Mouse (Mus musculus) intestine, postnatal 0 days (tissue): Measurements from ENCODE around the gene 6430548M08Rik. TPM values are rescaled to one million over a fixed set of nuclear protein-coding genes. Genes with fewer than 3 reads are reported as not detected.

Experiments used
- ATAC-seq: fragments of 200-750 bp; cut with Nextera tagmentation; 2 replicates; pipeline ENCODE4 v1.8.0; 2017; ENCODE audit warnings: mild to moderate bottlenecking, moderate TSS enrichment, moderate library complexity
- H3K27ac ChIP-seq: fragments of 300-500 bp; sonication (generic); 2 replicates; pipeline ENCODE4 v1.5.1; 2014; ENCODE audit warnings: mild to moderate bottlenecking, low read depth, low read length, moderate library complexity
- H3K27me3 ChIP-seq: fragments of 300-500 bp; sonication (generic); replicated peaks from 2 replicates; pipeline ENCODE4 v1.6.1; 2014; ENCODE audit warnings: low read length, mixed read lengths; ENCODE audit not compliant: control insufficient read depth, insufficient read depth
- H3K36me3 ChIP-seq: fragments of 300-500 bp; sonication (generic); 2 replicates; pipeline ENCODE4 v1.6.1; 2014; ENCODE audit warnings: mild to moderate bottlenecking, moderate library complexity; ENCODE audit not compliant: control insufficient read depth, insufficient read depth
- H3K4me1 ChIP-seq: fragments of 300-500 bp; sonication (generic); replicated peaks from 2 replicates; pipeline ENCODE4 v1.6.1; 2014; ENCODE audit warnings: antibody characterized with exemption, low read length, mixed read lengths; ENCODE audit not compliant: control insufficient read depth, insufficient read depth
- H3K4me2 ChIP-seq: fragments of 300-500 bp; sonication (generic); replicated peaks from 2 replicates; pipeline ENCODE4 v1.6.1; 2014; ENCODE audit warnings: low read depth, mild to moderate bottlenecking, moderate library complexity
- H3K4me3 ChIP-seq: fragments of 300-500 bp; sonication (generic); 2 replicates; pipeline ENCODE4 v1.5.1; 2014; ENCODE audit warnings: low read depth, low read length
- H3K9ac ChIP-seq: fragments of 300-500 bp; sonication (generic); 2 replicates; pipeline ENCODE4 v1.6.1; 2014; ENCODE audit warnings: mild to moderate bottlenecking, low read depth, low read length
- H3K9me3 ChIP-seq: fragments of 300-500 bp; sonication (generic); 2 replicates; pipeline ENCODE4 v1.6.1; 2016; ENCODE audit warnings: mixed run types; ENCODE audit not compliant: control insufficient read depth
- CTCF ChIP-seq: sonication (generic); IDR thresholded peaks from 2 replicates; pipeline ENCODE4 v1.5.1; 2016; ENCODE audit warnings: low read depth, mild to moderate bottlenecking, control low read depth, antibody characterized with exemption, moderate library complexity
- WGBS: fragments of 180-500 bp; shearing (Covaris S2); extraction: QIAGEN DNeasy Blood & Tissue Kit; methylation state at CpG from one replicate; pipeline ENCODE4 v1.1.7; 2014; 5-methylcytosine and 5-hydroxymethylcytosine counted together
- polyA plus RNA-seq: library from polyadenylated mRNA; unstranded; fragments of >200 nt; fragmentation: Nextera tagmentation; extraction: Ambion mirVana; gene quantifications from 2 replicates; pipeline ENCODE4 v1.2.1, GENCODE M21; 2015

Gene 6430548M08Rik
- polyA plus RNA-seq, 1 experiment from 2014 or later: 7.1 TPM

GRCm38 (mm10) chr8:120205916-120206315 lies 92.0 kb downstream of the 6430548M08Rik start:
- H3K9me3 ChIP-seq: no peaks in the 10 kb centered on the region
- H3K4me1 ChIP-seq: no peaks in the 10 kb centered on the region; the same call in 1 of the 2 replicates
- no peak overlapping the region for H3K27ac ChIP-seq
- ATAC-seq: no peak
- 88% methylated on average over 9 of the region's 9 CpGs for WGBS
- no peaks in the 10 kb centered on the region for H3K36me3 ChIP-seq
- H3K4me2 ChIP-seq: no peak overlapping the region
- H3K9ac ChIP-seq: no peak overlapping the region
- no peak overlapping the region for H3K4me3 ChIP-seq
- no peak for TF ChIP-seq CTCF
- H3K27me3 ChIP-seq: no peaks in the 10 kb centered on the region

DNA sequence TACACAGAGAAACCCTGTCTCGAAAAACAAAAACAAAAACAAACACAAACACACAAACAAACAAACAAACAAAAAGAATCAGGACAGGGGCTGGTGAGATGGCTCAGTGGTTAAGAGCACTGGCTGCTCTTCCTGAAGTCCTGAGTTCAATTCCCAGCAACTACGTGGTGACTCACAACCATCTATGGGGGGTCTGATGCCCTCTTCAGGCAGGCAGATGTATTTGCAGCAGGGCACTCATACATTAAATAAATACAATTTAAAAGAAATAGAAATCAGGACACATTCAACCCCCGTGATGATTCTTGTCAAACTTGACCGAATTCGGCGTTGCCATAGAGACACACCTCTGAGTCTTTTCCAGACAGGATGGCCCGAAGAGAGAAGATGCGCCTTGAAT lies 93.4 kb downstream of the 6430548M08Rik start:
- no peak overlapping the region for H3K4me2 ChIP-seq
- 88% methylated on average over 8 of the region's 8 CpGs for WGBS
- no peaks in the 10 kb centered on the region for H3K27me3 ChIP-seq
- no peak for ATAC-seq
- H3K4me3 ChIP-seq: no peak overlapping the region
- H3K27ac ChIP-seq: no peak overlapping the region
- TF ChIP-seq CTCF: peak; percentile 35
- H3K9me3 ChIP-seq: no peaks in the 10 kb centered on the region
- no peaks in the 10 kb centered on the region for H3K36me3 ChIP-seq
- H3K4me1 ChIP-seq: no peaks in the 10 kb centered on the region; the same call in 1 of the 2 replicates
- H3K9ac ChIP-seq: no peak overlapping the region

GRCm38 (mm10) chr8:120208113-120208512 lies 94.2 kb downstream of the 6430548M08Rik start:
- Histone ChIP-seq H3K4me3 (no peak overlapping the region), H3K9me3 (no peaks in the 10 kb centered on the region), H3K4me2 (no peak overlapping the region), H3K4me1 (no peaks in the 10 kb centered on the region; the same call in 1 of the 2 replicates), H3K27me3 (no peaks in the 10 kb centered on the region), H3K27ac (no peak overlapping the region), H3K36me3 (no peaks in the 10 kb centered on the region), H3K9ac (no peak overlapping the region)
- no peak for ATAC-seq
- no peak for TF ChIP-seq CTCF
- 32% methylated on average over 11 of the region's 11 CpGs for WGBS

- no peak overlapping the region for H3K27ac ChIP-seq
- ATAC-seq: no peak
- H3K27me3 ChIP-seq: no peaks in the 10 kb centered on the region; the same call in 1 of the 2 replicates
Observed at GRCm38 (mm10) chr8:120211345-120211744, 97.4 kb downstream of the 6430548M08Rik start.

GRCm38 (mm10) chr8:120212596-120212995 lies 98.6 kb downstream of the 6430548M08Rik start:
- no peak overlapping the region for H3K4me3 ChIP-seq
- peaks cover 6% of the 10 kb centered on the region for H3K4me1 ChIP-seq
- no peak overlapping the region for H3K27ac ChIP-seq
- H3K9me3 ChIP-seq: no peaks in the 10 kb centered on the region
- WGBS: 87% methylated on average over 7 of the region's 7 CpGs
- no peaks in the 10 kb centered on the region for H3K36me3 ChIP-seq
- no peak for TF ChIP-seq CTCF
- no peak for ATAC-seq
- H3K9ac ChIP-seq: no peak overlapping the region
- no peak overlapping the region for H3K4me2 ChIP-seq
- H3K27me3 ChIP-seq: no peaks in the 10 kb centered on the region; the same call in 1 of the 2 replicates

More at GRCm38 (mm10) chr8:120211345-120211744, 97.4 kb downstream of the 6430548M08Rik start:
- WGBS: 16% methylated on average over 3 of the region's 4 CpGs
- Histone ChIP-seq H3K36me3 (no peaks in the 10 kb centered on the region), H3K4me1 (no peaks in the 10 kb centered on the region), H3K9ac (no peak overlapping the region), H3K4me3 (no peak overlapping the region), H3K4me2 (no peak overlapping the region), H3K9me3 (no peaks in the 10 kb centered on the region)
- TF ChIP-seq CTCF: peak; percentile 66

GRCm38 (mm10) chr8:120213229-120213628 lies 99.3 kb downstream of the 6430548M08Rik start:
- WGBS: 91% methylated on average over 3 of the region's 3 CpGs
- no peak overlapping the region for H3K9ac ChIP-seq
- no peak overlapping the region for H3K4me2 ChIP-seq
- no peak overlapping the region for H3K4me3 ChIP-seq
- no peak for TF ChIP-seq CTCF
- H3K4me1 ChIP-seq: peaks cover 6% of the 10 kb centered on the region
- H3K27me3 ChIP-seq: no peaks in the 10 kb centered on the region; the same call in 1 of the 2 replicates
- H3K9me3 ChIP-seq: no peaks in the 10 kb centered on the region
- no peaks in the 10 kb centered on the region for H3K36me3 ChIP-seq
- no peak overlapping the region for H3K27ac ChIP-seq
- no peak for ATAC-seq

- no peak overlapping the region for H3K4me2 ChIP-seq
- 80% methylated on average over 5 of the region's 5 CpGs for WGBS
- peaks cover 6% of the 10 kb centered on the region for H3K4me1 ChIP-seq
- no peak overlapping the region for H3K9ac ChIP-seq
- no peak overlapping the region for H3K4me3 ChIP-seq
- H3K27ac ChIP-seq: no peak overlapping the region
- no peak for TF ChIP-seq CTCF
- H3K9me3 ChIP-seq: no peaks in the 10 kb centered on the region
- no peaks in the 10 kb centered on the region for H3K36me3 ChIP-seq
- ATAC-seq: no peak
- no peaks in the 10 kb centered on the region; the same call in 1 of the 2 replicates for H3K27me3 ChIP-seq
Observed at GRCm38 (mm10) chr8:120213939-120214338, 100.0 kb downstream of the 6430548M08Rik start.

Other genes starting within 250 kb of the 6430548M08Rik start
- gene Usp10, start 203.8 kb upstream of the 6430548M08Rik start, polyA plus RNA-seq: 37.1 and 41.2 TPM in 2 replicates
- not detected in 2 replicates for gene Gm20388, start 203.3 kb upstream of the 6430548M08Rik start, polyA plus RNA-seq
- gene Crispld2, start 121.7 kb upstream of the 6430548M08Rik start, polyA plus RNA-seq: 9.1 and 9.2 TPM in 2 replicates
- 39.4 and 44.9 TPM in 2 replicates for gene Zdhhc7, start 12.7 kb upstream of the 6430548M08Rik start, polyA plus RNA-seq
- gene Fam92b, start 63.3 kb downstream of the 6430548M08Rik start, polyA plus RNA-seq: 0.29 TPM in 1 of 2 replicates, not detected in the other
- gene Gse1, start 114.3 kb downstream of the 6430548M08Rik start, polyA plus RNA-seq: 6.4 and 7.8 TPM in 2 replicates